8 mouse cellular contexts compared by ENCODE assay signal in genomic region chr2:38111655-38112351, GRCm38 (mm10).
DNase-seq lines count a peak whose midpoint lies in the region; ATAC-seq lines count a peak whose summit lies in the region.

No protein-coding gene starts in this region.

- peaks cover 26% of the 10 kb centered on the region for H3K4me1 ChIP-seq in liver, embryonic 13.5 days (replicated peaks)
- peaks cover 15% of the 10 kb centered on the region for H3K4me1 ChIP-seq in liver, embryonic 12.5 days

- H3K36me3 ChIP-seq in liver, embryonic 13.5 days, result 0 out of 2 replicates have a peak, but pooled peaks cover 3% of the 10 kb centered on the region
- no peaks in the 10 kb centered on the region for H3K36me3 ChIP-seq in liver, embryonic 12.5 days

- H3K27me3 ChIP-seq in liver, embryonic 13.5 days, result no peaks in the 10 kb centered on the region
- no peaks in the 10 kb centered on the region for H3K27me3 ChIP-seq in liver, embryonic 12.5 days (replicated peaks)

- no peaks in the 10 kb centered on the region for H3K9me3 ChIP-seq in liver, embryonic 13.5 days (replicated peaks)
- H3K9me3 ChIP-seq in liver, embryonic 12.5 days (replicated peaks), result no peaks in the 10 kb centered on the region

- H3K27ac ChIP-seq in liver, embryonic 13.5 days, result peak overlapping the region; percentile 37; the same call in 1 of the 2 replicates
- H3K27ac ChIP-seq in liver, embryonic 12.5 days, result no peak overlapping the region; the same call in 1 of the 2 replicates

- WGBS in liver, embryonic 13.5 days (ENCODE audit: insufficient replicate concordance), result 71% methylated on average over 5 of the region's 5 CpGs
- WGBS in liver, embryonic 12.5 days (ENCODE audit: insufficient replicate concordance), result 85% methylated on average over 5 of the region's 5 CpGs

- H3K9ac ChIP-seq in liver, embryonic 13.5 days, result no peak overlapping the region
- H3K9ac ChIP-seq in liver, embryonic 12.5 days, result no peak overlapping the region

- peak; percentile 6 for DNase-seq in adrenal gland, postnatal 10 days
- no peak for DNase-seq in adrenal gland, adult (ENCODE audit: inconsistent age in 2 of 2, low spot score in 1 of 2)
- DNase-seq in liver, embryonic 13.5 days, result no peak
- peak; percentile 34 to 75 for DNase-seq in layer of hippocampus, postnatal 14 days (ENCODE audit: low spot score in 2 of 2)
- peak; percentile 33 for DNase-seq in retina, postnatal 7 days (ENCODE audit: low read depth, low spot score)
- no peak for DNase-seq in thymus, postnatal 14 days

- H3K4me3 ChIP-seq in liver, embryonic 13.5 days (replicated peaks), result no peak overlapping the region
- no peak overlapping the region for H3K4me3 ChIP-seq in liver, embryonic 12.5 days

- no peak overlapping the region for H3K4me2 ChIP-seq in liver, embryonic 13.5 days
- no peak overlapping the region for H3K4me2 ChIP-seq in liver, embryonic 12.5 days

- ATAC-seq in liver, embryonic 13.5 days (ENCODE audit: low read depth), result no peak
- ATAC-seq in liver, embryonic 12.5 days, result no peak
- ATAC-seq in megakaryocyte, adult 5-6 weeks (ENCODE audit: poor library complexity, severe bottlenecking), result no peak

Comparison
In these comparisons a context has a peak if more than half of its experiments do, and no peak if none do; other contexts are left out.
1. DNase-seq: peak in adrenal gland, postnatal 10 days (single experiment), layer of hippocampus, postnatal 14 days (2 of 2) and retina, postnatal 7 days (single experiment); none in adrenal gland, adult (0 of 2), liver, embryonic 13.5 days (single experiment) and thymus, postnatal 14 days (single experiment).